Mouse (Mus musculus) CH12F3 (cell line): ENCODE measurements at regions not wholly inside any gene's neighbourhood (a gene's known extent, or its start where the extent isn't known, plus 50 kb on each side); places are given as distances from the start of the nearest gene placed in this dataset.
"Not testable (repeated sequence)": the region's sequence is repeated elsewhere in the genome, so short reads cannot be mapped to it uniquely, and the experiment has no call there.

ENCODE experiments used
- in situ Hi-C: fragments of 300-500 bp; cut with MboI; formaldehyde crosslinking; loops from 2 replicates; pipeline ENCODE4 v1.14.3; 2020; ENCODE audit warnings: low sequenced_read_pairs

GRCm38 (mm10) chr9:43857988-43858387 is 114.2 kb downstream of the Nectin1 start:
- in situ Hi-C loops, result no loop called here

DNA sequence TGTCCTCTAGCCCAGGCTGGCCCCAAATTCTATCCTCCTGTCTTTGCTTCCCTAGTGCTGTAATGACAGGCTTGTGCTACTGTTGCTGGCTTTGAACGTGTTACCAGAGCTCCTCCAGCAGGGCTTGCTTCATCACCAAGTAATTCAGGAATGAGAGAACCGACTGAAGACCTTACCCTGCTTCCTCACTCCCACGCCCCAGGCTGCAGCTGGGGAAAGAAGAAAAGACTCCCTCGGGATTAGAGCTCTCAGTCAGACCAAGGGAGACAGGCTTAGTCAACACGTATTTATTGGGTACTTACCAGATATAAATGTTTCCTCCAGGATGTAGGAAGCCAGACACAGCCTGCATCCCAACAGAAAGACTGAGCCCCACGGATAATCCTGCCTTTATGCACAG is 115.0 kb downstream of the Nectin1 start:
- in situ Hi-C loops, result no loop called here

DNA sequence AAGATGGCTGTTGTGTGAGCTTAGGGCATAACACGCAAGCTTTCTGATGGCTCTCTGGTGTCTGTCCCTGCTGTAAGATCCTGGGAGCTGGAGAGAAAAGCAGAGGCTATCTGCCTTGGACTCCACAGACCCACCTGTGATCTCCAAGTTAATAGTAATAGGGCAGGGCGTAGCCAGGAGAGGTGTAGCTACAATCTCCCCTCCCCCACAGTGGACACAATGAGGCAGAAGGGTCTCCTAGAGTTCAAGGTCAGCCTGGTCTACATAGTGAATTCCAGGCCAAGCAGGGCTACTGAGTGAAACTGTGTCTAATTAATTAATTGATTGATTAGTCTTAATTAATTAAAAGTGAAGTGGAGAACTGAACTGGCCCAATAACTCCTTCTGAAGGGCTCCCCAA is 116.5 kb downstream of the Nectin1 start:
- in situ Hi-C loops, result no loop called here

- in situ Hi-C loops, result no loop called here
Measured at GRCm38 (mm10) chr9:43861375-43861774, 117.6 kb downstream of the Nectin1 start.

GRCm38 (mm10) chr9:43862034-43862433 is 118.2 kb downstream of the Nectin1 start:
- in situ Hi-C loops, result not testable (repeated sequence)

- in situ Hi-C loops, result no loop called here
Measured at GRCm38 (mm10) chr9:43863609-43864397, 120.0 kb downstream of the Nectin1 start.

DNA sequence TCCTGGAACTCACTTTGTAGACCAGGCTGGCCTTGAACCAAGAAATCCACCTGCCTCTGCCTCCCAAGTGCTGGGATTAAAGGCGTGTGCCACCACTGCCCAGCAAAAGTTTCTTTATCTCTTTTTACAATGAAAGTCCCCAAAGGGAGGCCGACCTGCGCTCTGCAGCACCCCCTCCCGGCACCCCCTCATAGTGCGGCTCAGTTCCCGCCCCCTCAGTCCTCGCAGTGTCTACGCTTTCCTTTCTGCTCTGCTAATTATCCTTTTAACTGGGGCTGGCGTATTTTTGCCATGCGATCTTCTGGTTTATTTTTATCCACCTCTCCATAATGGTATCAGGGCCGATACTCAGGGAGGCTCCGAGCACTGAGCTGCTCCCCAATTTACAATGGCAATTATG is 123.0 kb downstream of the Nectin1 start:
- in situ Hi-C loops, result no loop called here

DNA sequence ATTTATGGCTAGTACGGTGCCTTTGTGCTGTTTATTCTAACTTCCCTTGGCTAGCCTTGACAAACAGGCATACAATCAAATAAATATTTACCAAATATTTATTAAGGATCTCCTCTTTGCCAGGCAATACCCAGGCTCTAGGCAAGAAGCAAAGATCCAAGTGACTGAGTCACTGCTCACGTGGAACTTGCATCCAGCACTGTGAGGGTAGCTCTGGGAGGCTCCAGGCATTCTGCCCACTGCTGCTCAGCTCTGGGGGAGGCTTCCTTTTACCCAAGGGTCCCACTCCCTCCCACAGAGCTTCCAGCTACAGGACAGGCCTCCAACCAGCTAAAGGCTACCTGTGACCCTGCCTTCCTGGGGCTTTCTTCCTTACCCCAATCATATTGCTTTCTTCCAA is 130.1 kb downstream of the Nectin1 start:
- in situ Hi-C loops, result no loop called here

DNA sequence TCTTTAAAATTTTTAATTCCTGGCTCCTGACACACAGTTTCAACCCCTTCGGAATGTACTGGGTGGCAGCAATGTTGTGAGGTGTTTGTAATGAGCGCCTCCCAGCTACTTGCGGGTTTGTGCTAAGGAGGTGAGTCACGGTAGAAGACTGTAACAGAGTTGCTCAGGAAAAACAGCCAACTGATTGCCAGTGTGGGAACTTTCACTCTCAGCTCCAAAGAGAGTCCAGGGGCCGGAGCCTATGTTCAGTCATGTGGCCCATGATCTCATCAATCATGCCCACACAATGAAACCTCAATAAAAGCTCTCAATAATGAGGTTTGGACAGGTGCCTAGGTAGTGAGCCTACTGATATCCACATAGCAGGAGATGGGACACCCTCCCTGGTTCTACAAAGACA is 130.5 kb downstream of the Nectin1 start:
- in situ Hi-C loops, result no loop called here

- in situ Hi-C loops, result no loop called here
Measured at GRCm38 (mm10) chr9:43879220-43879968, 135.6 kb downstream of the Nectin1 start.

DNA sequence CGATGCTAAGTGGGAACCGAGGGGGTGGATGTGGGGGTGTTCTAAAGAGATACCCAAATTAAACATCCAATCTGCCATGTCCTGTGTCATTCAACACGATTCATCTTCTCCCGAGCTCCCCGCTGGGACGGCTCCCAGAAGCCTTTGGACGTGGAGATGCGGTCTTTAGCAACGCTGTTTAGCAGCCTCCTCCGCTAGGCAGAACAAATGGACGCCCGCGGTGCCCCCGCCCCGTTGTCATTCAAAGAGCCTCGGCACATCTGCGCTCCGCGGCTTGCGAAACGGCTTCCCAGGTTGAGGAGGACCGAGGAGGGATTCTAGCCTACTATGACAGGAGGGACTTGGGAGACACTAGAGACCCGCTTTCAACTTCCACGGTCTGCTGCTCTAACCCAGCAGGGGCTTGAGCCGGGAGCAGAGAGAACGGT is 136.2 kb downstream of the Nectin1 start:
- in situ Hi-C loops, result no loop called here

DNA sequence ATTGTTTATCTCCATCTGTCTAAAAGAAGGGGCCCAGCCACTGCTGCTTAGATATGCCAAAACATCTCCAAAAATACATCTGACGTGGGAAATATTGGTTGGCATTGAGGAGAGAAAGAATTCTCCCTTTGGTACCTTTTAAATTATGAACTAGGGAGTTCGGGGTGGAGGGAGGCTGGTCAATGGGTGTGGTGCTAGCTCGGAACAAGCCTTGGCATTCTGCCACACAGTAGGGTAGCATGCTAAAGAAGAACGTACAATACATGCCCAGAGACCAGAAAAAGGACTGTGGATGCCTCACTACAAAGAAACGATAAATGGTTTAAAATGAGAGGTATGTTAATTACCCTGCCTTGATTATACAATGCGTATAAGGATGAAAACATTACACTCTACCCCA is 149.3 kb downstream of the Nectin1 start:
- in situ Hi-C loops, result no loop called here

DNA sequence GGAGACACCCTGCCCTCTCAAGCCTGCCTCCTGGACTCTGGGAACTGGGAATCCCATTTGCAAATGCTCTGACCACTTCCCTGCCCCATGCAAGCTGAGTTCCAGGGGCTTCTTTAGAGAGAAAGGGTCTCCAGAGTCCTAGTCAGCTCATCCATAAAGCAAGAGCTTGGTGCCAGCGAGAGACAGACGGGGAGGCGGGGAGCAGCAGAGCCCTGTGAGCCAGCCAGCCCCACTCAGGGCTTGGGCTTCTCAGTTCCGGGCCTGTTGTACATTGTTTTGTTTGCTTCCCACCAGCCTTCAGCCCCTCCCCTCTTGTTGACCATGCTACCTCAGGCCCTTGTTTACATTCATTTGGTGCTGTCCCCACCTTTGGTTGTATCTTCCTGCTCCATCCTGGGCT is 143.9 kb upstream of the Thy1 start:
- in situ Hi-C loops, result no loop called here

GRCm38 (mm10) chr9:43908325-43908724 is 134.9 kb upstream of the Thy1 start:
- in situ Hi-C loops, result no loop called here

DNA sequence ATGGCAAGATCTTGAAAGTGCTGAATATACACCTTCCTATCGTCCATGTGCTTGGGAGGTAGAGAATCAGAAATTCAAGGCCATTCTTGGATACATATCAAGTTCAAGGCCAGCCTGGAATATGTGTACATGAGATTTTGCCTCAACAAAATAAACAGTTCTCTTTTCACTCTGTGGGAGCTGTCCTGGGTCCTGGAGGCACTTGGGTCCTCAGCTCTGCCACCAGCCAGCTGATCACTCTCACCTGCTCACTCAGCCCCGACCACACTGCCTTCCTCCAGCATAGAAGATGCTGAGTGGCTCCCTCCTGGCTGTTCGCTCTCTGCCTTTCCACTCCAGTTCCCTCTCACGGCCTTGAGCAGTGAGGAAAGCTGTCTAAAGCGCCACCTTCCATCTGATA is 128.2 kb upstream of the Thy1 start:
- in situ Hi-C loops, result no loop called here

DNA sequence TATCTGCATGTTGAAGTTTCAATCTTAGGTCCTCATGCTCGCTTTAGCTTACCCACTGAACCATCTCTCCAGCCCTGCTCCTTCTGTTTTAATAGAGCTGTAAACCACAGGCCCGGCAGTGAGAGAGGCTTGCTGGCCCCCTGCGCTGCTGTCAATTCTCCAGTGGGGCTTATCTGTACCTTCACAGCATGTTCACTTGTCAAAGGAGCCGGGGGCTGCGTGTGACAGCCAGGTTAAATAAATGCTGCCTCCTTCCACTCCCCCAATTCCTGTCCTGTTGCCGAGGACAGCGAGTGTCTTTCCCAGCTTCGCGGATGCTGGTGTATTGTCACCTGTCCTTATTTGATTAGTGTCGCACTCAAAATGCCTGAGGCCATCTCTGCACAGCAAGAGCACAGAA is 125.7 kb upstream of the Thy1 start:
- in situ Hi-C loops, result no loop called here

GRCm38 (mm10) chr9:43919010-43919409 is 124.2 kb upstream of the Thy1 start:
- in situ Hi-C loops, result no loop called here

GRCm38 (mm10) chr9:43920053-43920754 is 123.0 kb upstream of the Thy1 start:
- in situ Hi-C loops, result no loop called here

- in situ Hi-C loops, result no loop called here
Measured at GRCm38 (mm10) chr9:43922231-43922630, 121.0 kb upstream of the Thy1 start.

GRCm38 (mm10) chr9:43923088-43923487 is 120.1 kb upstream of the Thy1 start:
- in situ Hi-C loops, result no loop called here

- in situ Hi-C loops, result no loop called here
Measured at GRCm38 (mm10) chr9:43924795-43925194, 118.4 kb upstream of the Thy1 start.
